Mouse (Mus musculus) right cerebral cortex, adult 18-20 months (tissue): ENCODE results near the gene March6.
A peak's percentile ranks its signal among the peaks of the same experiment; 100 is the strongest.

Experiments used
- DNase-seq: peaks from one replicate; pipeline ENCODE4 v3.0.0; 2022; ENCODE audit warnings: mixed read lengths

Gene March6

DNA sequence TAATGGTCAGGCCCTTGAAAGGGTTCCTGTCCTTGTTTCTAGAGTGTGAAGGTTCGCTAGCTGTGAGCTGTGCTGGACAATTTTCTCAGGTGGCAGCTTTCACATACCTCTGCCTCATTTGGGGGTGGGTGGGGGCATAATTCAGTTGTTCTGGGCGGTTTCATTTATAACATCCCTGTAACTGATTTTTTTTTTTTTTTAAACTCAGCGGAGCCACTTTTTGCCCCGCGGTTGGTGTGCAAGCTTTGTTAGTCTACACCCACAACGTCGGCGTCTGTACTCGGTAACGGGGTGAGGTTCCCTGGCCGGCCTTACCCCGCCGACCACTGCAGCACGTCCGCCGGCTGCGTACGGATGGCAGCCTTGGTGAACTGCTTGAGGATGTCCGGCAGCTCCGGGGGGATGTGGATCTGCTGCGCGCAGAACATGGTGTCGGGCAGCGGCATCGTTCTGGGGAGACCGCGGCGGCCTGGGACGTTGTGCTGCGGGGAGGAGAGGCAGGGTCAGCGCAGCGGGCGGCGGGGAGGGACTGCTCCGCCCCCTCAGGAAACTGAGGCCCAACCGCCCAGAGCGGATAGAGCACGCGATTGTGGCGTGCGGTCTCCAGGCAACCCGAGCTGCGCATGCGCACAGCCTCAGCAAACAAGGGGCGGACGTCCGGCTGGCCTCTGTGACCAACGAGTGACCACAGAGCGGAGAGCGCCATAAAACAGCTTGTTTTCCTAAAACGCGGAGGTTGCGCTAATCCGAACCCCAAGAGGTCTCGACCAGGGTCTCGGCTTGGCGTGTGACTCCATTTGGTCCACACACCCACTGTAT lies 77.5 kb downstream of the March6 start, which contains the start of gene Ropn1l:
Ropn1l (minus strand) TSS at position 640 of the 819 bp plus-strand sequence.
- DNase-seq: peak; percentile 92

DNA sequence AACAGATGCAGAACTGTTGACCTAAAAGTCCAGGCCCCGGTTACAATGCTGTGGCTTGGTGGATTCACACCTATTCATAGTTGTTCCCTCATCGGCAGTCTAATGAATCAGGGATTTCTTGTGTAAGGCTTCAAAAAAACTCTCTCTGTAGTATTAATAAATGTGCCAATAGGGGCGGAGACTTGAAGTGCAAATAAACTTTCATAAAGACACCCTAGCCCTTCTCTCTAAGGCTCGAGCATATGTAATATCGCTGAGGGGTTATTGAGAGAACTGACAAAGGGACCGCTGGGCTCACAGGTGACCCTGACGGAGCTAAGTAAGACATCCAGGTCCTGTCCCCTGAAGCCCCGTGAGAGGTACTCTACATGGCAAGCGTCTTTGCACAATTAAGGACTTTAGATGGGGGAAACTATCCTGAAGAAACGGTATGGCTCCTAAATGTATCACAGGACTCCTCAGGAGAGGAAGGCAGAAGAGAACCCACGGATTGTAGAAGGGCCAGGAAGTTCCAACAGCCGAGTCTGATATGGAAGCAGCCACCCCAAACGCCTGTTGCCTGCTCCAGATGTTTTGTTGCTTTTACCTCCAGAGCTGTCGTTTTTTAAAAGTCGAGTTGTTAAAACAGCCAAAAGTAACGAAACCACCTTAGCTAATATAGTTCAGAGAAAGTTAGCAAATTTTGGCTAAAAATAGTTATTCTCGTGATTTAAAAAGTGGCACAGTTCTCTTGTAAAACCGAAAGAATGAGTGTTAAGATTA lies 78.3 kb downstream of the March6 start:
- no peak for DNase-seq

- DNase-seq: no peak
Observed at GRCm38 (mm10) chr15:31449772-31450171, 81.1 kb downstream of the March6 start.

DNA sequence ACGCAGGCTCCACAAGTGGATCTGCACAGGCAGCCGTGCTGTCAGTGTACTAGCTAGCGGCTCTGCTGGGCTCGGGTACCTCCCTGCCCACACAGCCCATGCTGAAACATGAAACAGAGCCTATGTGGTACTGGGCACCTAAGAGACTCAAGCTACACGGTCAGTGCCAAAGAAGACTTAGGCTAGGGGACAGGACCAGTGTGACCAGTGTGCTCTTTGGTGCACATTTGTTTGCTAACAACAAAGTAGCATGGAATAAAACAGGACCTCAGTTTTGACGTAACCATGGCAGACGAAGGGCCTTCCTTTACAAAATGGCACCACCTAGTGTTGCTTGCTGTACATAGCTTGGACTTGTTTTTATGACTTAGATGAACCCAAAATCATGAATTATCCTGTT lies 83.7 kb downstream of the March6 start:
- peak; percentile 64 for DNase-seq

- no peak for DNase-seq
Observed at GRCm38 (mm10) chr15:31442698-31443097, 88.2 kb downstream of the March6 start.

- no peak for DNase-seq
Observed at GRCm38 (mm10) chr15:31441996-31442395, 88.9 kb downstream of the March6 start.

- no peak for DNase-seq
Observed at GRCm38 (mm10) chr15:31436811-31437210, 94.0 kb downstream of the March6 start.

DNA sequence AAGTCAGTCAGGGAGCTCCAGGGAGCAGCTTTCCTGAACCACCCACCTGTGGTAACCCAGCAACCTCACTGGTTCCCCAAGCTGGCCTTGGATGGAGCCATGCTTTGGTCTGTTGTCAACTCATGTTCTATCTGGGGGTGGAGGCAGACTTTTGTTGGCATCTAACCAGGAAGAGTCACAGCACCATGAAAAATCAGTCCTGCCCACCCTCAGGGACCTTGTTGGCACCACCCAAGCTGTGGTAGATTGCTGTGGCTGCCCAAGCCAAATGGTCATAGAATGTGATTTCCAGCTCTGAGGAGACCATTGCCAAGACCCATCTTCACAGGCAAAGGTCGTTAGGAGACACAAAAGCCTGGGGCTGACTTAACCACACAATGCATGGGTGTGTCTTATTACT lies 94.8 kb downstream of the March6 start:
- DNase-seq: no peak

GRCm38 (mm10) chr15:31433768-31434167 lies 97.1 kb downstream of the March6 start:
- no peak for DNase-seq

- DNase-seq: no peak
Observed at GRCm38 (mm10) chr15:31431847-31432246, 99.0 kb downstream of the March6 start.

DNA sequence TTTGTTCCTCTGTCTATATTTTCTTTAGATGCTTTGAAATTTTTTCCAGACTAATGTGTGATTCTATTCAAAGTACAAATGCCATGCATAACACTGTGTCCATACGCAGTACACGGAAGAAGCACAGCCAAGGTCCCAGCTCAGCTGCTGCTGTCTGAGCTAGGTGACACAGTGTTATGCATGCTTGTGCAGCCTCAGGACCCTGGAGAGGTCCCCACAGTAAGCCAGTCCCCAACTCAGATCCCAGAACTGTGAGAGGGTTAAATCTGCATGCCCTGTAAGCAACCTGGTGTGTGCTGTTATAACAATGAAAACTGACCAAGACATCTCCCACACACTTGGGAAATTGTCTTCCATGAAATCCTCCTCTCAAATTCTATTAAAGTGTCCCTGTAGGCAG lies 100.8 kb downstream of the March6 start:
- no peak for DNase-seq

DNA sequence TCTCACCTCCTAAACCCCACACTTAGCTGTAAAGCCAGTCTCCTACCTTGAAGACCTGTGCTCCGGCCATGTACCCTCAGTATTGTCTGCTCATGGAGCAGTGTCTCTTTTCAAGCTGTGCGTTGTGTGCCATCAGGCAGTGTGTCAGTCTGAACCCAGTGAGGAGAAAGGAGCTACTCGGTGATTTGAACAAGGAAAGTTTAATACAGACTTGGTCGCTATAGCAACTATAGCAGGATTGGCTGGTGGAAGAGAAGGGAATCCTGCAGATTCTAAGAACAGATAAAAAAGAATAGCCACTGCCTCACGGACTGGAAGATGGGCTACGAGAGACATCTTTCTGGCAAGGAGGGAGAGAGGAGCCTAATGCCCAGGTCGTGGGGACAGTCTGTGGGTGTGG lies 101.4 kb downstream of the March6 start:
- no peak for DNase-seq

- DNase-seq: peak; percentile 88
Observed at GRCm38 (mm10) chr15:31428571-31428970, 102.3 kb downstream of the March6 start.

DNA sequence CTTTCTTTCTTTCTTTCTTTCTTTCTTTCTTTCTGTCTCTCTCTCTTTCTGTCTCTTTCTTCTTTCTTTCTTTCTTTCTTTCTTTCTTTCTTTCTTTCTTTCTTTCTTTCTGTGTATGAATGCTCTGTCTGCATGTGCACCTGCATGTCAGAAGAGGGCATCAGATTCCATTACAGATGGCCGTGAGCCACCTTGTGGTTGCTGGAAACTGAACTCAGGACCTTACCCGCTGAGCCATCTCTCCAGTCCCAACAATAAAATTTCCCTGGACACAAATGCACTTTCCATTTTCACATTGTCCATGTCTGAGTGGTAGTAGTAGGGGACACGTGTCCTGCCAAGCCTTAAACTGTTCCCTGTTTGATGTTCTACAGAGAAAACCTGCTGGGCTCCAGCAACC lies 103.5 kb downstream of the March6 start:
- DNase-seq: no peak

DNA sequence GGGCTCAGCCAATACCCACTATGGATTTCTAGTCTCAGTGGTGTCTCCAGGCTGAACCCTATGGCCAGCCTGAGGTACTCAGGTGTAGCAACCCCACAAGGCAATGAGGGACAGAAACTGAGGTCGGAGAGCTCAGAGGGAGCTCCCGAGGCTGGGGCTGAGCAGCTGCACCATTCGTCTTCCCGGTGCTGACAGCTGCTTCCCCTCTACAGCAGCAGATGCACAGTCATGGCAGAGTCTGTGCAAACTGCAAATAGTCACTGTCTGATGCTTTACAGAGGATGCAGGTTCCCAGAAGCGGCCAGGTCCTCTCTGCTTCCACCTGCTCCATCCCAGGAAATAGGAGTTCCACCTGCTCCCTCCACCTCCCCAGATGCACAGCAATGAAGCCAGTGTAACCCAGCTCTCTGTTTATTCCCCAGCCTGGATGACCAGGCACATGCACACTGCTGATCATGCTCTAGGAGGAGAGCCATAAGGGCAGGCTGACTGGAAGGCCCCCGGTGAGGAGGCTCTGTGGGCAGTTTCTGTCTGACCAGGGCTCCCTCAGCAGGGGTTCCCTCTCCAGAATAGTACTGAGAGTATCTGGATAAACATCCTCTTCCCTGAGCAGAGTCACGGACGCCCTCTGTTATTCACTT lies 104.7 kb downstream of the March6 start:
- DNase-seq: peak; percentile 40

DNA sequence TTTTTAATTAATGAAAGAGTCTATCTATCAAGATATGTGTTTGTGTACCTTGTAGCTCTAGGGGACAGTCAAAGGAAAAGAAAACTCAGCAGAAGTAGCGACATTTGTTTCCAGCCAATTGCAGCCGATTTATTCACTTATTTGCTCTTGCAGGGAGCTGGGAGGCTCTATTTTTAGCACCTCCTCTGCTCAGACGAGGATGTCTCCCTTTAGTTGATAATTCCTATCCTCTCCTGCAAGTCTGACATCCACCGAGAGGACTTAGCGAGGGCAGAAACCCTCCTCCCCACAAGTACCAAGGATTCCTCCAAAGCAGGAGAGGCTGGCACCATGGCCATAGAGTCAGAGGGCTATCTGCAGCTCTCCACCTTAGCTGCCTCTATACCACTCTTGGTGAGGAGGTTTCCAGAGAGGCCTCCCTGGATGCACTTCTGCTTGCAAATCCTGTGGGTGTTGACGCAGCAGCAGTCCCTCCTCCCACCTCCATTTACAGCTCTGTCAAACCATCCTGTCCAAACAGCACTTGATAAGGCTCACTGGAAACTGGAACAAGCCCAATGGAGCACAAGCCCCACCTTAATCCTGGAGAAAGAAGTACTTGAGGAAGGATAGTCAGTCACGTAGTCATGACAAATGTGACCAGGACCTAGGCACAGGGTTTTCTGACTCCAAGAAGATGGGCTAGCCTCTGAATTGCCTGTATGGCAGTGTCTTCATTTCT lies 108.0 kb downstream of the March6 start:
- DNase-seq: peak; percentile 64

DNA sequence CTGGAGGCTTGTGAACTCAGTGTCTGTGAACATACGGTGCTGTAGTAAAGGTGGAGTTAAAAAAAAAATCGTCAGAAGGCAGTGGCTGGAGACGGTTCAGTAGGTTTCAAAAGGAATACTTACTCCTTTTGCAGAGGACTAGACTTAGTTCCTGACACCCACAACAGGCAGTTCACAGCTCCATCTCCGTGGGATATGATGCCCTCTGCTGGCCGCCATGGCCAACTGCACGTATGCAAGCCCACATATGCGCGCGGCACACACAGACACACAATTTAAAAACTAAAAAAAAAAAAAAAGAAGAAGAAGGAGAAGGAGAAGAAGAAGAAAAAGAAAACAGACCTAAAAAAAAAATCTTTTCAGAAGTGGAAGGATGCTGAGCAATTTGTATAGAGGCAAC lies 111.8 kb downstream of the March6 start:
- no peak for DNase-seq

DNA sequence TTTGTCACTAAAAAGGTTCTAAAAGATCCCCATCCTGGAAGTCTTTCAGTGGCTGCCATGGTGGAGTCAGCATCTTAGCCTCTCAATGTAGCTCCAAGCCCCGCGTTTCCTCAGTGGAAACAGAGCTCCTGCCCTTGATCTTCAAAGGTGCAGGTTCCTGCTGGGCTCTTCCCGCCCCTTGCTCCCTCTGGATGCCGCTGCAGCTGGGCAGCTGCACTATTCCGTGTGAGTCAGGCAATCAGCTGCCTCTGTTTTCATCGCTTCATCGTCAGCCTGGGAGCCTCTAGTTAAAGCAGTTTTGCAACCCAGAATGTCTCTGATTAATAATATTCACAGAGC lies 112.2 kb downstream of the March6 start:
- no peak for DNase-seq

DNA sequence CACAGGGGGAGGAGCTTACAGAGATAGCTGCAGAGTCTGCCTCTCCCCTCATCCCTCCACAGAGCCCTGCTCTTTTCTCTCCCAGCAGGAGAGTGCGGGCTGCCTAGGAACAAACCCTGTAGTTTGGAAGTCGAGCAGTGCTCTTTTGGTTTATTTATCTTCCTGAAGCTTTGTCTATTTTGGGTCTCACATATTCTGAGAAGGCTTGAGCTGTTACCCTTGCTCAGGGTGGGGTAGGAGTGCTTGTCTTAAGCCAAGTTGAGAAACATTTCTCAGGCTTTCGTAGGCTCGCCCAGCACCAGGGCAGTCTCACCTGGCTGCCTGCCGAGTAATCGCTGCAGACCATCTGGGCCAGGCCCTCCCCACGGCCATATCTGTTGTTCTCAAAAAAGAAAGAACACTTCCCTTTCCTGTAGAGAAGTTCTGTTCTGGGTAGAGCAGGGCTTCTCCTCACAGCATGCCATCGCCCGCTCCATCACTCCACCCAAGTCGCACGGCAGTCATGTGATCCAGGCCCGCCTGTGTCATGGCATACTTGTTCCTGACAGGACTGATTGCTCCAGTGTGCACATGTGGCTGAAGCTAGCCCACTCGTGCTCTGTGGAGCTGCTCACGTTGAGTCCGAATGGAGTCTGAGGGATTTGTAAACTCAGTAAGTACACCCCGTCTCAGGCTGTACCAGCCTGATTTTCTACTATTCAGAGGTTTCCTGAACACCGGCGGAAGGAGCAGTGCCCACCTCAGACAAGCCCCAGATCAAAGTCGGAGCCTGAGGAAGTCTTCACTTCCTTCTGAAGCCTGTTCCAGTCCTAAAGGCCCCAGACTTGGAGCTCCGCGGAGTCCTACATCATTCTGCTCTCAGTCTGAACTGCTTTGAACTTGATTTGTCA lies 112.8 kb downstream of the March6 start:
- DNase-seq: peak; percentile 82

DNA sequence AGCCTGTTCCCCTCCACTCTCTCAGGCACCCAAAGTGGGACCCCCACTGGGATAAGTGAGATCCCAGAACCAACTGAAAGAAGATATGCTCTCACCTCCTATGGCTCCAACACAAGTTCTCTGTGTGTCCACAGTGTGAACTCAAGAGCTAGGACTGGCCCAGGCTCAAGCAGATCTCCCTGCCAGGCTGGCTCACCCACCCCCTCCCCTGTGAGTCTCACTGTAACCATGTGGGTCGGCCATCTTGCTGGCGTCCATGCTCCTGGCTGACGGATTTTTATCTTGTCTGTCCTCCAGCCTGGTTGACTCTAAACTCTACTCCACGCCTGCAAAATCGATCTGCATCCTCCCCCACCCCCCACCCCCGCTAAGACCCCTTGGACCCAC lies 113.5 kb downstream of the March6 start:
- DNase-seq: no peak

GRCm38 (mm10) chr15:31415181-31415580 lies 115.7 kb downstream of the March6 start:
- no peak for DNase-seq
